Mouse (Mus musculus) kidney, adult 9 months (tissue): ENCODE measurements at regions not wholly inside any gene's neighbourhood (a gene's known extent, or its start where the extent isn't known, plus 50 kb on each side); places are given as distances from the start of the nearest gene placed in this dataset.

Experiments
- DNase-seq: peaks from one replicate; pipeline ENCODE4 v3.0.0; 2022

GRCm38 (mm10) chr2:167847281-167848077 is 84.4 kb upstream of the Ptpn1 start:
- DNase-seq, result peak; percentile 53

DNA sequence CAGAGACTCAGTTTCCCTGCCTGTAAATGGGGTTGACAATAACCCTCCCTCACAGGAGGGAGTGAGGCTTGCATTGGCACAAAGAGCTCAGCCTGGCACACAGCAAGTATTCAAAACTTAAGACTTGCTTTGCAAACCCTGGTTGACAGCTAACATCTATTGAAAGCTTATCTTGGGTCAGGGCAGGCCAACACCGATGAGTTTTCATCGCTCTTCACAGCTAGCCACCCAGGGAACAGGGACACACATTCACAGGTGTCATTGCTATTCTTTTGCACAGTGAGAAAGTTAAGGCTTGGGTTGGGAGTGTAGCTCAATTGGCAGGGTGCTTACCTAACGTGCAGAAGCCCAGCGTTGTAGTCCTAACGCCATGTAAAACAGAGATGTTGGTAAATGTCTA is 86.5 kb upstream of the Ptpn1 start:
- no peak for DNase-seq

DNA sequence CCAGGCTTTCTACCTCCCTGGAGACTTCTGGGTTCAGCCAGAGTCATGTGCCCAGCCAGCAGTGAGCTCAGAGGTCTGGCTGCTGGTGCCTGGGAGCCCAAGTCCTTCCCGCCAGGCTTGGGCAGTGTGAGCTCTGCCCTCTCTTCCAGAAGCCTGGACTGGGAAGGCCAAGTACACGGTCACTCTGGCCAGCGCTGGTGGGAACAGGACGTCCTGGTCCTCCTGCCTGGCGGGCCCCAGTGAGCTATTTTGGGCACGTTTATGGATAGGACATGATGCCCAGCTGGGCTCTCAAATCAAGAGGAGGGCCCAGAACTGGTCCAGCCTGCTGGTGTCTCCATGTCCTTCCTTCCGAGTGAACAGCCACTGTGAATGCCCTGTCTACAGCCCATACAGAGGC is 87.3 kb upstream of the Ptpn1 start:
- DNase-seq, result peak; percentile 88

GRCm38 (mm10) chr2:167843921-167844320 is 87.9 kb upstream of the Ptpn1 start:
- DNase-seq, result no peak

DNA sequence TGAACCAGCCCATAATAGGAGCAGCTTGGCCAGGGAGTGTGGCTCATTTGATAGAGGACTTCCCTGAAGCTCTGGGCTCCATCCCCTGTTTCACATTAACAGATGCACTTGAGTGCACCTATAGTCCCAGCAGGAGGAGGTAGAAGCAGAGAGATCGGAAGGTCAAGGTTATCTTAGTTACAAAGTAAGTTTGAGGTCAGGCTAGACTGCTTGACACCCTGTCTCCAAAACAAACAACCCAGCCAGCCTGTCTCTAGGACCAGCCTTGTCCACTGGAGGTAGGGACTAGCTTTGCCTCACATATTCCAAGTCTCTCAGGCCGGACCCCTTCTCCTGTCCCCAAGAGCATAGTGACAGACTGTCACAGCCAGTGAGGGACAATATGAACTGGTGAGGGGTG is 88.9 kb upstream of the Ptpn1 start:
- no peak for DNase-seq

DNA sequence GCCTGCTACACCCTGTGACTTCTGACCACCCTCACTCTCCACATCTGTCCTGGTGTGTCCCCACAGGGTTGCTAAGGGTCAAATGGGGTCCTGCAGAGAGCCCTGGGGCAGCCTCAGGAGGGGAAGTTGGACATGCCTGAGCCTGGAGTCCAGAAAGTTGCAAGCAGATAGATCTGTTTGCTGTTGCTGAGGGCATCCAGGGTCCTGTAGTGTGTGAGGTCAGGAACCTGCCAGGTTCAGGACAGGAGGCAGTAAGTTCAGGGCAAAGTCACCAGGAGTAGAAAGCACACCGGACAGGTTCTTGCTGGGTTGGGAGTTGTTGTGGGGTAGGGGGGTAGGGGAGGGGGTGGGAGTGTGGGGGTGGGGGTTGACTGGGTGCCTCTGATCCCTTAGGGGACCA is 89.4 kb upstream of the Ptpn1 start:
- DNase-seq, result no peak

GRCm38 (mm10) chr2:167841339-167842240 is 90.3 kb upstream of the Ptpn1 start:
- no peak for DNase-seq

DNA sequence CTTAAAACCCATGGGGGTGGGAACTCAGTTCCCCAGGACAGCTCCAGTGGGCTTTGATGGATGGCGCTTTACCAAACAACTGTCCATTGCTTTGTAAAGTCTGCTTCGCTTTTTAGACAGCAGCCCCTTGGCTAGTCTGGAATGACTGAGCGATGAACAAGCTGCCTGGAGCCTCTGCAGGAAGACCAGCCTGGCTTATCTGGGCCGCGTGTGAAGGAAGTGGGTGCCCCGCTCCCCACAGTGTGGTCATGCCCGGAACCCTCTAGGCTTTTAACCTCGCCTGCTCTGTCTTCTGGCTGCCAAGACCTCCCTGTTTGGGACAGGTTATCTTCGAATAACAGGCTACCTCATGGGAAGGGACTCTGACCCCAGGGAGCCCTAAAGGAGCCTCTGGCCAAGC is 91.5 kb upstream of the Ptpn1 start:
- DNase-seq, result no peak

GRCm38 (mm10) chr2:167839324-167839981 is 92.4 kb upstream of the Ptpn1 start:
- DNase-seq, result no peak

DNA sequence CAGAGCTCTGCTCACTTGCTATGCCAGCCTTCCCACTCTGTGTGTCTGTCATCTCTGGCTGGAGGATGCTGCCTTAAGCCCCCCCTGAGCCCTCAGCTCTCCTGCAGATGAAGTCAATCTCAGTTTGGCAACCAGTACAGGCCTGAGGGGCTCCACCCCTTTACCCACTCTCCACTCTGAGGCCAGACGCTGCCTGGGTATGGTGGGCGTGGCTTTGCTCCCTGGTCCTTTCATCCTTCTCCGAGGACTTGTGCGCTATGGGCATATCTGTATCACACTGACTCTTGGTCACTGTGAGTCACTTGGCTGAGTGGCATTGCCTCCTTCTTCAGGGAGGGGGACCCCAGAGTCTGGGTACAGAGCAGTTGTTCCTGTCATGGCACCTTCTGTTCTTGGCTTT is 94.3 kb upstream of the Ptpn1 start:
- DNase-seq, result no peak

GRCm38 (mm10) chr2:167836611-167837010 is 95.2 kb upstream of the Ptpn1 start:
- no peak for DNase-seq

DNA sequence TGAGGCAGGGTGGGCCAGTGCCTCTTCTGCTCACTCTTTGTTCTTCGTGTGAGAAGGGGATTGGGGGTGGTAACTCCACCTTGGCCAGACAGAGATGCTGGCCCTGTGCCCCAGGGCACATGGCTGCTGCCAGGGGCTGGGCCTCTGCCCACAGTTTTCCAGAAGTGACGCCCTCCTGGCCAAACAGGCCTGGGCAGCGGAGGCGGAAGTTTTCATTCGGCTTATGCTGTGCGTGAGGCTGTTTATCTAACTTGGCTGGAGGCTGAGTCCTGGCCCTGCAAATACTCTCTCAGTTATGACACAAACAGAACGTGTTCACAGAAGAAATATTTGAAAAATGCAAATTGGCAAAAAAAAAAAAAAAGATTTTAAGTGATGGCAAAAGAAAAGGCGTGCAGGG is 97.3 kb upstream of the Ptpn1 start:
- DNase-seq, result no peak

GRCm38 (mm10) chr2:167833290-167833953 is 98.4 kb upstream of the Ptpn1 start:
- peak; percentile 80 for DNase-seq

DNA sequence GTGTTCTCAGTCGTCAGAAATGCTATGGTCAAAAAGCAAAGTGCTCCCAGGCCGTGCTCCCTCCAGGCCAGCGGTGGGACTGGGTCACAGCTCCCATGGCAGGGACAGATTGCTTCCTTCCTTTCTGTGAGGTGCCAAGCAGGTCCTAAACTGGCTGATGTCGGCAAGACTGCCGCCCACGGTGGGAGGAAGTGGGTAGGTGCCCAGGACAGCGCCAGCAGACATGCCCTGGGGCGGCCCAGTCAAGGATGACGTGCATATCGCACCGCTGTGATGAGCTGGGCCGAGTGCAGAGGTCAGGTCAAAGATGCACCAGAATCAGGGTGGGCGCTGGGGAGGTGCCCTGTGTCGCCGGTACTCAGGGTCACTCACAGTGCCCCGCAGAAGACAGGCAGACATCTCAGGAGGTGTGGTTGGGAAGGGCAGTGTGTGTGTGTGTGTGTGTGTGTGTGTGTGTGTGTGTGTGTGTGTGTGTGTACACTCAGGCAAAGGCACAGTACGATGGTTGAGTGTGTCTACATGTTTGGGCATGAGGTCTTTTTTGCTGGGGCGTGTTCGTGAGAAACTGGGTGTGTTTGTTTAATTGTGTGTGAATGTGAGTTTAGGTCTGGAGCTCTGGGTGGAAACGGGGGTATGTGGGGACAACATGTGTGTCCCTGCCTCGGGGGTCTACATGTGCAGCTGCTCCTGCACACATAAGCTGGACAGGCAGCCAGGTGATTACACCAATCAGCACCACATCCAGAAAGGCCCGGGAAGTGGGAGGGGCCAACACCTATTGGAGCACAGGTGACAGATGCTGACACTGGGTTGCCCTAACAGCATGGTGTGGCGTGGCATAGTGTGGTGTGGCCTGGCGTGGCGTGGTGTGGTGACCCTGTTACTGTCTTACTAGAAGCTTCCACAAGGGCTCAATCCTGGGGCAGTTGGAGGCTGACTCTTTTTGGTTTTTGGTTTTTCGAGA is 100.5 kb upstream of the Ptpn1 start:
- no peak for DNase-seq

DNA sequence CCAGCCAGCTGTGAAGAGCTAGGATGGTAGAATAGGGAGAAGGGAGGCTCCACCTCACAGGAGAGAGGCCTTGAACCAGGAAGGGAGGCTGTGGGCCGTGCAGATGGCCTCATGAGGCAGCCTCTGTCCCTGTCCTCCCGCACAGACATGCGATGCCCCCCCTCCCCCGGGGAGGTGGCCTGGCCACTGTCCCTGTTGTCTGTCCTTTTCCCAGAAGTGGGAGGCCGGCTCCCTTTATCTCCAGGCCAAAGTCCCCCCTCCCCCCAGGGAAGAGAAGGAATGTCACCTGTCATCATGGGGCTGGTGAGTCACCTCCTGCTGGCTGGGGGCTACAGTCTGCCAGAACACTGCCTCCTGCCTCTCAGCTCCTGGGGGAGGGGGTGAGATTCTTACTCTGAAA is 103.6 kb upstream of the Ptpn1 start:
- DNase-seq, result no peak

GRCm38 (mm10) chr2:167826922-167827703 is 104.7 kb upstream of the Ptpn1 start:
- DNase-seq, result no peak

- peak; percentile 93 for DNase-seq
Observed at GRCm38 (mm10) chr2:167823513-167823912, 108.3 kb upstream of the Ptpn1 start.

- DNase-seq, result no peak
Observed at GRCm38 (mm10) chr2:167823044-167823443, 108.8 kb upstream of the Ptpn1 start.

- DNase-seq, result no peak
Observed at GRCm38 (mm10) chr2:167821186-167821585, 110.7 kb upstream of the Ptpn1 start.

DNA sequence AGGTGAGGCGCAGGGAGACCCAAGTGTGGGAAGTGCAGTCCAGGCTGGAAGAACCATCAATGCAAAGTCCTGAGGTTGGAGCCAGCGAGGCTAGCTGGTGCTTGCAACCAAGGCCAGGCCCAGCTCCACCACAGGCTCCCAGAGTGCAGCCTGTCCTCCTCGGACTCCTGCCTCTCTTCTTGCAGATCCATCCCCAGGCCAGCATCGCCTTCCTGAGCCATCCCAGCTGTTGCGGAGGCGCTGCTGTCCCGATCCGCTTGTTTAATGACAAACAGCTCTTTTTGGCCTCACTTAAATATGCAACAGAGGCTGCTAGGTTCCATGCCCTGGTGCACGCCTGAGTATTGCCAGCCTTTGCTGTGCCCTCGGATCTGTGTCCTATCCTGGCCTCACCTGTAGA is 113.1 kb upstream of the Ptpn1 start:
- no peak for DNase-seq

DNA sequence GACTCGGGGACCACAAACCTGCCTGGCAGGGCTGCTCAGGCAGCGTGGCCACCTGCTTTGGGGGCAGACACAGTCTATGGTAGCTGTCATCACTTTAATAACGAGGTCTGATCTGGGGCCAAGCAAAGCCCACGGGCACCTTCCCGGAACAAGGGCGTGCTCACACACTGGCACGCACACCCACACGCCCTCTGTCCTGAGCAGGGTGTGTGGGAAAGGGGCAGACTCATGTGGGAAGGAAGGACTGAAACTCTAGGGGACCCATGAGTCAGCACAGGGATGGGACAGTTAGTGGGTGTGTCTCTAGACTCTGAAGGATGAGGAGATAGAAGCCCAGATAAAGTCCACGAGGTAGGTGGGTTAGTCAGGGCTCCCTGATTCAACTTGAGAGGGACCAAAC is 114.8 kb upstream of the Ptpn1 start:
- no peak for DNase-seq
